Mouse (Mus musculus) gastrocnemius, postnatal 10 days (tissue): ENCODE results near the gene Fnbp1. TPM values are rescaled to one million over a fixed set of nuclear protein-coding genes. Genes with fewer than 3 reads are reported as not detected.

Experiments
- total RNA-seq, 2 experiments: library from RNA; stranded (reverse); gene quantifications; 2 replicates each; pipeline ENCODE4 v1.2.3; 2021

The Fnbp1 gene
- total RNA-seq, 2 experiments from 2014 or later: 27.9 to 30.3 TPM

Other genes with a start within 250 kb of the Fnbp1 start
- gene Ptges, start 212.1 kb downstream of the Fnbp1 start, total RNA-seq: 1 to 10 TPM; 7.4 to 9.0 TPM
- gene Tor1b, start 189.0 kb downstream of the Fnbp1 start, total RNA-seq: 10 to 100 TPM; 20.9 to 23.4 TPM
- 10 to 100 TPM; 13.7 to 18.4 TPM for gene Tor1a, start 174.1 kb downstream of the Fnbp1 start, total RNA-seq
- gene BC005624, start 159.8 kb downstream of the Fnbp1 start, total RNA-seq: 10 to 100 TPM; 16.5 to 19.0 TPM
- 10 to 100 TPM; 17.4 to 29.4 TPM for gene Usp20, start 159.7 kb downstream of the Fnbp1 start, total RNA-seq
- 10 to 100 TPM; 27.4 to 32.4 TPM for gene Gpr107, start 10.3 kb upstream of the Fnbp1 start, total RNA-seq
- gene Ncs1, start 103.8 kb upstream of the Fnbp1 start, total RNA-seq: 10 to 100 TPM; 17.6 to 18.6 TPM
- 10 to 100 TPM; 38.8 to 50.5 TPM for gene Hmcn2, start 172.4 kb upstream of the Fnbp1 start, total RNA-seq